Mouse (Mus musculus): ENCODE measurements around the gene Stxbp6. TPM values are rescaled to one million over a fixed set of nuclear protein-coding genes. Genes with fewer than 3 reads are reported as not detected.
A peak's percentile ranks its signal among the peaks of the same experiment; 100 is the strongest.

Gene Stxbp6
- polyA plus RNA-seq, 2 experiments: 10.2 to 14.9 TPM

GRCm38 (mm10) chr12:44989011-44989410 lies 85.5 kb downstream of the Stxbp6 start:
- no peak overlapping the region for H3K4me3 ChIP-seq (replicated peaks; ENCODE audit: low read length)
- no peaks in the 10 kb centered on the region for H3K4me1 ChIP-seq (ENCODE audit: control insufficient read depth, insufficient read depth, low read length)
- no peak overlapping the region for H3K4me2 ChIP-seq (replicated peaks; ENCODE audit: low read depth, low read length, severe bottlenecking)
- TF ChIP-seq POLR2A (IDR thresholded peaks at IDR 0.05; ENCODE audit: borderline replicate concordance, extremely low read depth, insufficient read depth, insufficient read length): no peak
- H3K36me3 ChIP-seq (ENCODE audit: control insufficient read depth, insufficient read depth, low read length): no peaks in the 10 kb centered on the region
- ATAC-seq (ENCODE audit: low FRiP score, low read depth) (no peak), DNase-seq (ENCODE audit: low spot score) (no peak)
- no peak overlapping the region for H3K9ac ChIP-seq (ENCODE audit: low read depth, low read length, severe bottlenecking)
- 81% methylated on average over 4 of the region's 4 CpGs for WGBS
- no peak overlapping the region for H3K27ac ChIP-seq (replicated peaks; ENCODE audit: low read depth, low read length)
- H3K27me3 ChIP-seq (ENCODE audit: control insufficient read depth, insufficient read depth, low read length): no peaks in the 10 kb centered on the region
- no peaks in the 10 kb centered on the region for H3K9me3 ChIP-seq (ENCODE audit: control insufficient read depth, low read length)

- 75% methylated on average over 1 of the region's 1 CpGs for WGBS
- H3K4me3 ChIP-seq (replicated peaks; ENCODE audit: low read length): no peak overlapping the region
- H3K9me3 ChIP-seq (ENCODE audit: control insufficient read depth, low read length): no peaks in the 10 kb centered on the region
- H3K9ac ChIP-seq (ENCODE audit: low read depth, low read length, severe bottlenecking): no peak overlapping the region
- DNase-seq (ENCODE audit: low spot score) (no peak), ATAC-seq (ENCODE audit: low FRiP score, low read depth) (no peak)
- no peak overlapping the region for H3K4me2 ChIP-seq (replicated peaks; ENCODE audit: low read depth, low read length, severe bottlenecking)
- no peak overlapping the region for H3K27ac ChIP-seq (replicated peaks; ENCODE audit: low read depth, low read length)
- no peaks in the 10 kb centered on the region for H3K36me3 ChIP-seq (ENCODE audit: control insufficient read depth, insufficient read depth, low read length)
- H3K27me3 ChIP-seq (ENCODE audit: control insufficient read depth, insufficient read depth, low read length): no peaks in the 10 kb centered on the region
- no peaks in the 10 kb centered on the region for H3K4me1 ChIP-seq (ENCODE audit: control insufficient read depth, insufficient read depth, low read length)
- TF ChIP-seq POLR2A (IDR thresholded peaks at IDR 0.05; ENCODE audit: borderline replicate concordance, extremely low read depth, insufficient read depth, insufficient read length): no peak
Observed at GRCm38 (mm10) chr12:44987762-44988161, 86.7 kb downstream of the Stxbp6 start.

- H3K4me3 ChIP-seq (replicated peaks; ENCODE audit: low read length): no peak overlapping the region
- TF ChIP-seq POLR2A (IDR thresholded peaks at IDR 0.05; ENCODE audit: borderline replicate concordance, extremely low read depth, insufficient read depth, insufficient read length): no peak
- H3K27me3 ChIP-seq (ENCODE audit: control insufficient read depth, insufficient read depth, low read length): no peaks in the 10 kb centered on the region
- no peak overlapping the region for H3K9ac ChIP-seq (ENCODE audit: low read depth, low read length, severe bottlenecking)
- H3K4me1 ChIP-seq (ENCODE audit: control insufficient read depth, insufficient read depth, low read length): no peaks in the 10 kb centered on the region
- ATAC-seq (ENCODE audit: low FRiP score, low read depth): no peak
- no peaks in the 10 kb centered on the region for H3K9me3 ChIP-seq (ENCODE audit: control insufficient read depth, low read length)
- no peaks in the 10 kb centered on the region for H3K36me3 ChIP-seq (ENCODE audit: control insufficient read depth, insufficient read depth, low read length)
- no peak for DNase-seq (ENCODE audit: low spot score)
- 70% methylated on average over 5 of the region's 5 CpGs for WGBS
- no peak overlapping the region for H3K4me2 ChIP-seq (replicated peaks; ENCODE audit: low read depth, low read length, severe bottlenecking)
- no peak overlapping the region for H3K27ac ChIP-seq (replicated peaks; ENCODE audit: low read depth, low read length)
Observed at GRCm38 (mm10) chr12:44979316-44979848, 95.1 kb downstream of the Stxbp6 start.

- H3K4me1 ChIP-seq (ENCODE audit: control insufficient read depth, insufficient read depth, low read length): no peaks in the 10 kb centered on the region
- no peaks in the 10 kb centered on the region for H3K9me3 ChIP-seq (ENCODE audit: control insufficient read depth, low read length)
- WGBS: 64% methylated on average over 3 of the region's 3 CpGs
- no peak overlapping the region for H3K27ac ChIP-seq (replicated peaks; ENCODE audit: low read depth, low read length)
- no peaks in the 10 kb centered on the region for H3K36me3 ChIP-seq (ENCODE audit: control insufficient read depth, insufficient read depth, low read length)
- ATAC-seq (ENCODE audit: low FRiP score, low read depth) (no peak), DNase-seq (ENCODE audit: low spot score) (peak; percentile 33)
- no peak for TF ChIP-seq POLR2A (IDR thresholded peaks at IDR 0.05; ENCODE audit: borderline replicate concordance, extremely low read depth, insufficient read depth, insufficient read length)
- no peak overlapping the region for H3K4me2 ChIP-seq (replicated peaks; ENCODE audit: low read depth, low read length, severe bottlenecking)
- H3K4me3 ChIP-seq (replicated peaks; ENCODE audit: low read length): no peak overlapping the region
- H3K27me3 ChIP-seq (ENCODE audit: control insufficient read depth, insufficient read depth, low read length): no peaks in the 10 kb centered on the region
- no peak overlapping the region for H3K9ac ChIP-seq (ENCODE audit: low read depth, low read length, severe bottlenecking)
Observed at GRCm38 (mm10) chr12:44975266-44975665, 99.2 kb downstream of the Stxbp6 start.

- H3K27me3 ChIP-seq (ENCODE audit: control insufficient read depth, insufficient read depth, low read length): no peaks in the 10 kb centered on the region
- H3K36me3 ChIP-seq (ENCODE audit: control insufficient read depth, insufficient read depth, low read length): no peaks in the 10 kb centered on the region
- no peak overlapping the region for H3K4me2 ChIP-seq (replicated peaks; ENCODE audit: low read depth, low read length, severe bottlenecking)
- no peaks in the 10 kb centered on the region for H3K9me3 ChIP-seq (ENCODE audit: control insufficient read depth, low read length)
- DNase-seq (ENCODE audit: low spot score) (no peak), ATAC-seq (ENCODE audit: low FRiP score, low read depth) (no peak)
- H3K27ac ChIP-seq (replicated peaks; ENCODE audit: low read depth, low read length): no peak overlapping the region
- 85% methylated on average over 2 of the region's 2 CpGs for WGBS
- no peak overlapping the region for H3K9ac ChIP-seq (ENCODE audit: low read depth, low read length, severe bottlenecking)
- no peak for TF ChIP-seq POLR2A (IDR thresholded peaks at IDR 0.05; ENCODE audit: borderline replicate concordance, extremely low read depth, insufficient read depth, insufficient read length)
- 0 out of 2 replicates have a peak, but pooled peaks cover 5% of the 10 kb centered on the region for H3K4me1 ChIP-seq (ENCODE audit: control insufficient read depth, insufficient read depth, low read length)
- H3K4me3 ChIP-seq (replicated peaks; ENCODE audit: low read length): no peak overlapping the region
Observed at GRCm38 (mm10) chr12:44971477-44971876, 103.0 kb downstream of the Stxbp6 start.

Data from limb, embryonic 14.5 days (tissue).